Comparison of ENCODE assay signal across 10 mouse cellular contexts in genomic region chr2:32471681-32472061, GRCm38 (mm10). TPM values are rescaled to one million over a fixed set of nuclear protein-coding genes. Genes with fewer than 3 reads are reported as not detected.
DNase-seq lines count a peak whose midpoint lies in the region; TF ChIP-seq lines count a peak whose summit lies in the region.
"Had no signal": no experiment of that assay in that cellular context is flagged by ENCODE, and none has a peak within 500 bp of the region (broad histone marks: within the 10 kb centered on the region; RNA-seq: fewer than 3 reads in every experiment).

No protein-coding gene starts in this region.

- no peak overlapping the region for H3K4me3 ChIP-seq in lung, adult 2 months (replicated peaks; ENCODE audit: extremely low read depth, low read depth, low read length)
- H3K4me3 ChIP-seq: embryonic facial prominence, embryonic 15.5 days had no signal

- DNase-seq in adrenal gland, adult (ENCODE audit: inconsistent age in 2 of 2, low spot score in 1 of 2): peak; percentile 82 to 90
- DNase-seq in adrenal gland, postnatal 4 days (ENCODE audit: low spot score in 2 of 2): no peak
- peak; percentile 43 for DNase-seq in thymus, postnatal 25 days
- no peak for DNase-seq in thymus, adult 18-20 months
- DNase-seq in lung, adult 2 months: peak; percentile 60
- DNase-seq in urinary bladder, postnatal 25 days (ENCODE audit: low spot score): peak; percentile 56
- no peak for DNase-seq in right cerebral cortex, adult 2 months (ENCODE audit: low spot score in 2 of 2)
- DNase-seq in ovary, postnatal 36 days (ENCODE audit: low spot score): no peak
- DNase-seq: layer of hippocampus, adult 9-11 months had no signal

- TF ChIP-seq CTCF in lung, adult 2 months (IDR thresholded peaks at IDR 0.05; ENCODE audit: insufficient read depth, low read length): 0 out of 2 replicates have a peak, but pooled peaks have one; percentile 44

- no peaks in the 10 kb centered on the region for H3K4me1 ChIP-seq in lung, adult 2 months (ENCODE audit: control insufficient read depth, insufficient read depth, low read length)
- H3K4me1 ChIP-seq: embryonic facial prominence, embryonic 15.5 days had no signal

- TF ChIP-seq POLR2A in lung, adult 2 months (IDR thresholded peaks at IDR 0.05; ENCODE audit: borderline replicate concordance, extremely low read depth, low read depth, low read length): no peak

- 67% methylated on average over 6 of the region's 6 CpGs for whole genome bisulfite sequencing in lung, adult 2 months

RNA-seq across cellular contexts. Expression of gene Slc25a25, which starts 20.4 kb away (rescaled TPM):
- total RNA-seq in adrenal gland, postnatal 4 days (2021): 10 to 100 TPM; 28.0 to 33.7 TPM
- 19.9 and 21.9 TPM in 2 replicates for polyA plus RNA-seq in lung, adult 2 months (2012; rRNA removed)

RNA-seq across cellular contexts. Expression of gene Naif1, which starts 21.4 kb away (rescaled TPM):
- total RNA-seq in adrenal gland, postnatal 4 days (2021): 1 to 10 TPM; 4.1 to 4.2 TPM
- polyA plus RNA-seq in lung, adult 2 months (2012; rRNA removed): 5.1 and 5.5 TPM in 2 replicates

Comparison
In these comparisons a context has a peak if more than half of its experiments do, and no peak if none do; other contexts are left out.
1. DNase-seq: peak in adrenal gland, adult (2 of 2), thymus, postnatal 25 days (single experiment), lung, adult 2 months (single experiment) and urinary bladder, postnatal 25 days (single experiment); none in adrenal gland, postnatal 4 days (0 of 2), thymus, adult 18-20 months (0 of 2), right cerebral cortex, adult 2 months (0 of 2) and ovary, postnatal 36 days (single experiment).